ENCODE assay signal across 19 mouse cellular contexts in the genomic region with DNA sequence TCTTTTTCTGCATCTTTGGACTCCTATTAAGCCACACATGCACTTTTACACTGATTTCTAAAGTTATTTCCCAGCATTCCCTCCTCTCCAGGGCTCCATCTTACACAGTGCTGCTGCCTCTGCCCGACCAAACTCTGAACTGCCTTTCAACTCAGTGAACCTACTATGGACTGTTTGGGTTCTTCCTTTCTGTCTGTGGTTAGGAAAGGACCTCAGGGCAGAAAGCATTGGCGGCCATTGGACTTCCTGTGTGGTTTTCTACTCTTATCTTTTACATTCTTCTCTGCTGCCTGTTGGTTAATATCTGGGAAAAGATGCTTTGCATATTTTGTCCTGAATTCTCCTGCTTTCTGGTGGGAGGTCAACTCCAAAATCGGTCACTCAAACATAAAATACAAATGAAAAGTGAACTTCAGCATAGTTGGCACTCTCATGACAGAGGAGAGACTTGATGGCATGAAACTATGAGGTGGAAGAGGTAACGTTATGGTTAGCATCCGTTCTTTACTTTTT. TPM values are rescaled to one million over a fixed set of nuclear protein-coding genes. Genes with fewer than 3 reads are reported as not detected.
DNase-seq lines count a peak whose midpoint lies in the region; ATAC-seq and TF ChIP-seq lines count a peak whose summit lies in the region.
"Had no signal": no experiment of that assay in that cellular context is flagged by ENCODE, and none has a peak within 500 bp of the region (broad histone marks: within the 10 kb centered on the region; RNA-seq: fewer than 3 reads in every experiment).

No protein-coding gene starts in this region.

- TF ChIP-seq CTCF in embryonic fibroblast, embryonic 13.5 days (IDR thresholded peaks at IDR 0.05; ENCODE audit: borderline replicate concordance, insufficient read depth, low read length) = no peak

- H3K4me1 ChIP-seq in heart, embryonic 13.5 days = peaks cover 46% of the 10 kb centered on the region
- peaks cover 17% of the 10 kb centered on the region; the same call in 1 of the 2 replicates for H3K4me1 ChIP-seq in midbrain, embryonic 11.5 days (ENCODE audit: control insufficient read depth, insufficient read depth, low read length)
- peaks cover 26% of the 10 kb centered on the region for H3K4me1 ChIP-seq in midbrain, embryonic 16.5 days (ENCODE audit: control insufficient read depth, insufficient read depth, low read length)
- H3K4me1 ChIP-seq in embryonic fibroblast, embryonic 13.5 days (ENCODE audit: control insufficient read depth, insufficient read depth, low read length) = peaks cover 14% of the 10 kb centered on the region; the same call in 1 of the 2 replicates

- H3K4me3 ChIP-seq in heart, embryonic 13.5 days = no peak overlapping the region
- H3K4me3 ChIP-seq in midbrain, embryonic 11.5 days (ENCODE audit: low read depth, low read length) = no peak overlapping the region
- no peak overlapping the region for H3K4me3 ChIP-seq in midbrain, embryonic 16.5 days (ENCODE audit: low read depth, low read length)
- no peak overlapping the region for H3K4me3 ChIP-seq in embryonic fibroblast, embryonic 13.5 days (ENCODE audit: insufficient read depth, low read length)
- H3K4me3 ChIP-seq: embryonic facial prominence, embryonic 12.5 days; forebrain, embryonic 13.5 days; gastrocnemius, adult 2 months; hindbrain, embryonic 15.5 days had no signal

- peaks cover 4% of the 10 kb centered on the region for H3K36me3 ChIP-seq in heart, embryonic 13.5 days
- no peaks in the 10 kb centered on the region for H3K36me3 ChIP-seq in midbrain, embryonic 11.5 days (ENCODE audit: control insufficient read depth, insufficient read depth, low read length)
- H3K36me3 ChIP-seq in midbrain, embryonic 16.5 days (ENCODE audit: control insufficient read depth, insufficient read depth, low read length) = no peaks in the 10 kb centered on the region
- H3K36me3 ChIP-seq: embryonic facial prominence, embryonic 12.5 days; hindbrain, embryonic 15.5 days had no signal

- H3K27me3 ChIP-seq in heart, embryonic 13.5 days (replicated peaks) = no peaks in the 10 kb centered on the region
- H3K27me3 ChIP-seq in midbrain, embryonic 11.5 days (ENCODE audit: control insufficient read depth, insufficient read depth, low read length) = no peaks in the 10 kb centered on the region
- no peaks in the 10 kb centered on the region for H3K27me3 ChIP-seq in midbrain, embryonic 16.5 days (ENCODE audit: control insufficient read depth, insufficient read depth, low read depth, low read length)
- H3K27me3 ChIP-seq: embryonic facial prominence, embryonic 12.5 days; hindbrain, embryonic 15.5 days had no signal

- no peak for ATAC-seq in heart, embryonic 13.5 days (ENCODE audit: extremely low read depth, insufficient number of reproducible peaks, low FRiP score, low TSS enrichment)
- ATAC-seq in midbrain, embryonic 11.5 days (ENCODE audit: low FRiP score) = no peak
- no peak for ATAC-seq in midbrain, embryonic 16.5 days
- ATAC-seq: forebrain, embryonic 13.5 days; forebrain, postnatal 0 days had no signal

- H3K9ac ChIP-seq in heart, embryonic 13.5 days = no peak overlapping the region
- no peak overlapping the region for H3K9ac ChIP-seq in midbrain, embryonic 11.5 days (ENCODE audit: low read length)
- H3K9ac ChIP-seq in midbrain, embryonic 16.5 days (ENCODE audit: low read depth, low read length) = no peak overlapping the region
- H3K9ac ChIP-seq: embryonic facial prominence, embryonic 12.5 days; forebrain, embryonic 13.5 days; forebrain, postnatal 0 days; hindbrain, embryonic 15.5 days had no signal

- WGBS in heart, embryonic 13.5 days = 60% methylated on average over 5 of the region's 5 CpGs
- 88% methylated on average over 5 of the region's 5 CpGs for WGBS in midbrain, embryonic 11.5 days
- 88% methylated on average over 5 of the region's 5 CpGs for WGBS in midbrain, embryonic 16.5 days

- no peak for DNase-seq in heart, adult 8-10 months (ENCODE audit: low spot score)
- peak; percentile 59 for DNase-seq in midbrain, embryonic 11.5 days (ENCODE audit: low spot score, missing footprints)
- no peak for DNase-seq in neural tube, embryonic 10.5 days (ENCODE audit: extremely low spot score, low spot score)
- no peak for DNase-seq in gastrocnemius, postnatal 25 days
- DNase-seq: adrenal gland, postnatal 10 days; cerebellum, adult 11 months; cerebellum, adult 8-10 months; cerebellum, postnatal 14 days; forebrain, postnatal 0 days; gastrocnemius, adult 2 months; gastrocnemius, postnatal 36 days; heart, adult 11 months had no signal

- H3K4me2 ChIP-seq in heart, embryonic 13.5 days = no peak overlapping the region
- no peak overlapping the region for H3K4me2 ChIP-seq in midbrain, embryonic 11.5 days
- H3K4me2 ChIP-seq in midbrain, embryonic 16.5 days (ENCODE audit: low read length) = no peak overlapping the region
- H3K4me2 ChIP-seq: embryonic facial prominence, embryonic 12.5 days; forebrain, embryonic 13.5 days; heart, embryonic 11.5 days; hindbrain, embryonic 15.5 days had no signal

- no peaks in the 10 kb centered on the region for H3K9me3 ChIP-seq in heart, embryonic 13.5 days
- H3K9me3 ChIP-seq in midbrain, embryonic 11.5 days (ENCODE audit: control insufficient read depth, low read length) = no peaks in the 10 kb centered on the region
- no peaks in the 10 kb centered on the region for H3K9me3 ChIP-seq in midbrain, embryonic 16.5 days (replicated peaks; ENCODE audit: control insufficient read depth, low read length, poor library complexity, severe bottlenecking)
- H3K9me3 ChIP-seq: embryonic facial prominence, embryonic 12.5 days; forebrain, embryonic 13.5 days; hindbrain, embryonic 15.5 days had no signal

- peak overlapping the region; percentile 41; the same call in 1 of the 2 replicates for H3K27ac ChIP-seq in heart, embryonic 13.5 days (replicated peaks)
- H3K27ac ChIP-seq in midbrain, embryonic 11.5 days (ENCODE audit: low read depth, low read length) = no peak overlapping the region
- no peak overlapping the region for H3K27ac ChIP-seq in midbrain, embryonic 16.5 days (ENCODE audit: low read length)
- peak overlapping the region; percentile 59 for H3K27ac ChIP-seq in embryonic fibroblast, embryonic 13.5 days (ENCODE audit: insufficient read depth, low read length)
- H3K27ac ChIP-seq: forebrain, embryonic 13.5 days; gastrocnemius, adult 2 months; hindbrain, embryonic 15.5 days had no signal

- TF ChIP-seq POLR2A in embryonic fibroblast, embryonic 13.5 days (IDR thresholded peaks at IDR 0.05; ENCODE audit: low read depth, low read length) = no peak

RNA-seq across cellular contexts. Expression of gene Parva, which starts 38.9 kb away (rescaled TPM):
- 81.5 and 83.7 TPM in 2 replicates for polyA plus RNA-seq in heart, embryonic 13.5 days (2015; fragmentation: Nextera tagmentation; extraction: Ambion mirVana)
- total RNA-seq in heart, adult 8-10 months (2022) = 10 to 100 TPM; 42.6 to 46.1 (median 44.5) TPM
- polyA plus RNA-seq in midbrain, embryonic 11.5 days (2014; fragmentation: Nextera tagmentation; extraction: Ambion mirVana) = 50.0 and 50.2 TPM in 2 replicates
- polyA plus RNA-seq in midbrain, embryonic 16.5 days (2015; fragmentation: Nextera tagmentation; extraction: Ambion mirVana) = 24.5 and 24.9 TPM in 2 replicates
- polyA plus RNA-seq in embryonic fibroblast, embryonic 13.5 days (2011; ENCODE audit: insufficient read length, low read depth, missing spikeins) = 230 and 242 TPM in 2 replicates
- 10 to 100 TPM; 19.0 to 22.7 TPM for total RNA-seq in gastrocnemius, postnatal 25 days (2021)

Comparison
In these comparisons a context has a peak if more than half of its experiments do, and no peak if none do; other contexts are left out.
1. H3K27ac ChIP-seq: peak in heart, embryonic 13.5 days (single experiment) and embryonic fibroblast, embryonic 13.5 days (single experiment); none in midbrain, embryonic 11.5 days (single experiment) and midbrain, embryonic 16.5 days (single experiment).